Mouse (Mus musculus): ENCODE results near the gene Scrg1.

- TF ChIP-seq TAL1 (IDR thresholded peaks at IDR 0.05; ENCODE audit: low read length), result no peak
- no peak for TF ChIP-seq GATA1 (IDR thresholded peaks at IDR 0.05; ENCODE audit: low read length)
Observed at GRCm38 (mm10) chr8:57470863-57471262, 15.1 kb downstream of the Scrg1 start.

All from erythroblast, embryonic 14.5 days (primary cell).